Mouse (Mus musculus) left cerebral cortex, postnatal 4 days (tissue): ENCODE data around the gene Jun. TPM values are rescaled to one million over a fixed set of nuclear protein-coding genes. Genes with fewer than 3 reads are reported as not detected.

ENCODE experiments used
- DNase-seq: peaks from one replicate; pipeline ENCODE4 v3.0.0-alpha.2; 2022
- intact Hi-C: fragments of 180-260 bp; cut with DNase I; formaldehyde crosslinking; loops from one replicate; pipeline ENCODE4 v1.15.1; 2025
- total RNA-seq, 2 experiments: library from RNA; stranded (reverse); gene quantifications; 2 replicates each; pipeline ENCODE4 v1.2.3; 2021

Gene Jun
- total RNA-seq, result 10 to 100 TPM; 35.5 to 37.4 TPM

DNA sequence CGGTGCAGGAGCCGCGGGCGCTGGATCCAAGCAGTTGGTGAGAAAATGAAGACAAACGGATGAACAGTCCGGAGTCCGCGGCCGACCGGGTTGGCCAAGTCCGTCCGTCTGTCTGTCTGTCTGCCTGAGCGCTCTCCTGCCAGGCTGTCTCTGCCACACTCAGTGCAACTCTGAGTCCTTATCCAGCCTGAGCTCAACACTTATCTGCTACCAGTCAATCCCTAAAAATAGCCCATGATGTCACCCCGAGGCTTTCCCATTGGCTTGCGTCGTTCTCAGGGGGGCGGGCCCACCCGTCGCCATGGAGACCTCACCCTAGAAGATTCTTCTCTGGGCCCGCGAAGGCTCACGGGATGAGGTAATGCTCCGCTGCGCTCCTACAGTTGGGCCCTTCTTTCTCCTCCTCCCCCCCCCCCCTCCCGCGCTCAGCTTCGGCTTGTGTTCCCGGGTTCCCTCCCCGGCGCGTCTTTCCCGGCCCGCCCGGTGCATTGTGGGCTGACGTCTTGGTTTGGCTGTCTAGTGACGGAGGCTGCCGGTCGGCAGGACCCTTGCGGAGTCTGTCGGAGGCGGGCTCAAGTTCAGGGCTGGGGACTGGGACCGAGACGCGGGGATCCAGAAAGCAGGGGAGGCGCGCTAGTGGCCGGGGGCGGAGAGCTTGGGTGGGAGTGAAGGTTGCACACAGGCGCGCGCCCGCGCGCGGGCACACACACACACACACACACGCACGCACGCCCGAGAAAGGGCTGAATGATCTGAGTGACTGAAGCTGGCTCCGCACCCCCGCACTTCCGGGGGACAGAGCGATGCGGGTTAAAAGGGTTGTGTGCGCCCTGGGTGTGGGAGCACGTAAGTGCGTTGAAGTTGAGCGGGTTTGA lies at the start of gene Jun:
Gene Jun (minus strand): TSS at position 198 of the 875 bp plus-strand sequence.
- intact Hi-C loops, result loop anchor here (5.0 kb wide), 1 partner anchor 820 kb away; no protein-coding TSS in a partner anchor
- peak; percentile 99 for DNase-seq

DNA sequence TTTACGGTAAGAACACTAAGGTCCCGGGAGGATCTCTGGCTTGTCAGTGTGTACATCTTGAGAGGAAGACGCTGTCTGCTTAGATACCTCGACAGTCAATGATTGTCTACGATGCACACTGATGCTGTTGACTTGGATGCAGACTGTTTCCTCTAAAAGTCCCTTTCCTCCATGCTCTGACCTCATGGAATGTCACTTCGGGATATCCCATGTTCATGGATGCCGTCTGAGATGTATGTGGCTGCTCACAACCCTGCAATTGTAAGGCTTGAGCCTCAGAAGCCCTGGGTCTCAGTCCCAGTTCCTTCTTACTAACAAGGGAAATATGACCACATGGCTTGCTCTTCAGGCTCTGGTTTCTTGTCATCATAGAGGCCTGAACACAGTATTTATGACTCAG lies 49.7 kb upstream of the Jun start:
- no peak for DNase-seq
- intact Hi-C loops, result no loop called here

DNA sequence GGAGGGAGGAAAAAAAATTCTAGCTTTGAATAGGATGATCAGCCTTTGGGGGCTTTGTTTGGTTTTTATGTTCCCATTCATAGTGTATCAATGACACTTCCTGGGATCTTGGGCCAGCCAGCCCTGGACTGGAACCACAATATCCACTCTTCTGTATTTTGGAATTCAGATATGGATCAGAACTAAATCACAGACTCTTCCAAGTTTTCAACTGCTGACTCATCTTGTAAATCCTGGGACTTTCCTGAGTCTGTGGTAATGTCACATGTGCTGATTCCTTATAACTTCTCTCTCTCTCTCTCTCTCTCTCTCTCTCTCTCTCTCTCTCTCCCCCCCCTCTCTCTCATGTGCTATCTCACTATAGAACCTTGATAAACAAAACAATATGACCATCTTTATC lies 48.7 kb upstream of the Jun start:
- intact Hi-C loops, result no loop called here
- DNase-seq, result no peak

DNA sequence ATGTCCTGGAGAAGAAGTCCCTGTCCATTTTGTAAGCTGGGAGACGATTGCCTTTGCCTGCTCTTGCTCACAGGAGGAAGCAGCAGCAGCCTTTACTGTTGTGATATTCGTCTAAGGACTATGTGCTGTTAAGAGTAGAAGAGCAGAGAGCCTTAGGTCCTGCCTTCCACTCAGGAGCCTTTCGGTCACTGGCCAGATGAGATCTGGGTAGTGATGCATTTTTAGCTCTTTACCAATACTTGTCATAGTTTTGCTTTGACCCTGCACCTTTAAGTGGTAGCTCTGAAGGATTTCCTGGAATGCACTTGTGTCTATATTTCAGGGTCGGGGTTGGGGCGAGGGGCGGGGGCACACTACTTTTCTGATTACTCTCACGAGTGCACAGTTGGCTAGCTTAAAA lies 47.4 kb upstream of the Jun start:
- DNase-seq, result no peak
- intact Hi-C loops, result no loop called here

DNA sequence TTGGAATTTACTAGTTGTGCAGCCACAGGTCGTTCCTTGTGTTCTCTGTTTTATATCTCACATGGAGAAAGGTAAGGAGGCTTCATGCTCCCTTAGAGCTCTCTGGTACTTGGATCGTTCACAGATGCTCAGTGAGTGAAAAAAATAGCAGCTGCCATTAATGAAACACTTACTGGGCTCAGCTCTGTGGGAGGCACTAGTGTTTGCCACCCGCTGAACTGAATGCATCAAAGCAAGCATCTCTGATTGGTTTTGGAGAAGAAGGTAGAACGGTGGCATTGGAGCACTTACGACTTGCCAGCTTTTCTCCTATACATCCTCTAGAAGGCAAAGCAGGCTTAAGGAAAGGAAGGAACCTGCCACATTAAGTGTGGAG lies 46.7 kb upstream of the Jun start:
- no peak for DNase-seq
- intact Hi-C loops, result no loop called here

DNA sequence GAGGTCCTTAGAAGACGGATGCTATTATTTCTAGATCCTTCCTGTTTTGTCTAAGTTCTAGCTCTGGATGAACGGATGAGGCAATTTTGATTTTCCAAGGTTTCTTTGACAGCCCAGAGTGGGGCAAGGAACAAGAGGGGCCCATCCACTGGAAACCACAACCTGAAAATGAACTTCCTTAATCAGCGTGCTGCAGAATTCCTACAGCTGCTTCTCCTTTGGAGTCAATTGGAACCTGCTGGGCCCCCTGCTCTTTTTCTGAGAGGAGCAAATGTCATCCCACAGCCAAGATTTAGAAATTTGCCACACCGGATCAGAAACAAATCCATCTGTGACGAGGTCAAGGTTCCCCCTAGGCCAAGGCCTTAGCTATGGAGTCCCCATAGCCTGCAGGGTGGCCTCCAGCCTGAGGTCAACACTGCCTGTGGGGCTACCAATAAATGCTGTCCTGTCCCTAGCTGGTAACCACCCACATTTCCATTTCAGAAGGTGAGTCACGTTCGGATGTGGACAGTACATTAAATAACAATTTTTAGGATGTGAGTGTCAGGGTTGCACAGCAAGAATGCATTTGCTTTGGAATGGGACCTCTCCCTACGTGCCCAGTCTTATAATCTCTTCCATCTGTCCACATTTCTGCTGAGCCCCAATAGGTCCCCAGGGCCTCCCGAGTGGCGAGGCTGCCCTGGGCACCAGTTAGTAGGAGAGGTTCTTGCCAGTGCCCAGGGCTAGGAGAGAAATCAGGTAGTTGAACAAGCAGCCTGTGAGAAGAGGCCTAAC lies 46.1 kb upstream of the Jun start:
- DNase-seq, result peak; percentile 17
- intact Hi-C loops, result no loop called here

DNA sequence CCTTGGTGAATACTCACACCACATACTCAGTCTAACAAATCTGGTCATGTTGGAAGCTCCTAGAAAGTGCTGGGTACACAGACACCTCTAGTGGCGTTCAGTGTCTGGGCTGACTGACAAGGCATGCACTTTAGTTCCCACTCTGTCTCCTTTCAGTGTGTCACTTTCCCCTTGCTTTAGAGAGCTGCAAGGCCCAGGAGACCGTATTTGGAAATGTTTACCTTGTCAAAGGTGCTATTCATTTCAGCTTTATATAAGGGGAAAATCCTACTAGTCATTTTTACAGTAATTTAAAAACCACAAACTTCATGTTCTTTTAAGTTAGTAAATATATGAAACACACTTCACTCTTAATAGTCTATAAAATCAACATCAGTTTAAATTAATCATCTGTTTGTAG lies 44.7 kb upstream of the Jun start:
- no peak for DNase-seq
- intact Hi-C loops, result no loop called here

DNA sequence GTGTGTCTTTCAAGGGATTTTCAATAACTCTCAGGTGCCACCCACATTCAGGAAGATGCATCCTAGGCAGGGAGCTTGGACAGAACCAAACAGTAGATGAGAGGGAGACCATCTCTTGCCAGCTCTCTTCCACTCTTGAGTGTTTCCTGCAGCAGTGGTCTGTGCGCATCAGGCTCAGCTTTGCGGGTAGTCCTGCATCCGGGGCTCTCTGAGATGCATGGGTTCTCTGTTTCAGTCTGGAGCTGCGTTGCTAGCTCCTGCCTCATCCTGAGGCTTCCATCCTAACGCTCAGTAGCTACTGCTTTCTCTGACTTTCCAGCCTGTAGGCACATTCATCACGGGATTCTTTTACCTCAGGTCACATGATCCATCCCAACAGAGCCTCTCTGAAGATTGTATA lies 43.9 kb upstream of the Jun start:
- no peak for DNase-seq
- intact Hi-C loops, result no loop called here

DNA sequence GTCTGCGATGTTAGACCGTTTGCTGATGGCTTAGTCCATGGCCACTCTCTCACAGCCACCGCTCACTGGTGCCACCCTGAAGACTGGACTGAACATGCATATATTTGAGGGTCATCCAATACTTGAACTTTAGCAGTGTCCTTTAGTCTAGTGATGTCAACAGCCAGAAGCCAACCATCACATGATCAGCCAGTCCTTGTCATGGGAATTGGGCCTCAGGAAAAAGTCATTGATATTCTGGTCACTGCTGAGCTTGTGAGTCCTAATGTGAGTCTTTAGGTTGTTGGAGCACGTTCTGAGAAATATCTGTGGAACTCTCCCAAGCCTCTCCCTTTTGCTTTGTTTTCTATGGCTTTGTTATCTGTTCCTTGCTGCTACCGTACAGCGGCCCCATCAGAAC lies 43.3 kb upstream of the Jun start:
- no peak for DNase-seq
- intact Hi-C loops, result no loop called here

DNA sequence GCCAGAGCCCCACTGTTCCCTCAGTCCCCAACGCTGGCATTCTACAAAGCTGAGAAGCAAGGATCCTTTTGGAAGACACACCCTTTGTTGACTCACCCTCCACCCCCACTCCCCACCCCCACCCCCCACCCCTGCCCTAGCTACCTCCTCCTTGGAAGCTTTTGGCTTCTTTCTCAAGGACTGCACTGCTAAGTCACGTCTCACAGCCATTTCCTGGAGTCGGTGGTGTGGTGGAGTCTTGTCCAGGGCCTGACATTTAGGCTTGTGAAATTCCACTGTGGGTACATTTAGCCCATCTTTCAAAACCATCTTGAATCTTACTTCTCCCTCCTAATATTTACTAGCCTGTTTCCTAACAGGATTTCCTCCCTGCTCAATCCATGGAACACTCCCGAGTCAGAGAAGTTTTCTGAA lies 42.7 kb upstream of the Jun start:
- DNase-seq, result no peak
- intact Hi-C loops, result no loop called here

DNA sequence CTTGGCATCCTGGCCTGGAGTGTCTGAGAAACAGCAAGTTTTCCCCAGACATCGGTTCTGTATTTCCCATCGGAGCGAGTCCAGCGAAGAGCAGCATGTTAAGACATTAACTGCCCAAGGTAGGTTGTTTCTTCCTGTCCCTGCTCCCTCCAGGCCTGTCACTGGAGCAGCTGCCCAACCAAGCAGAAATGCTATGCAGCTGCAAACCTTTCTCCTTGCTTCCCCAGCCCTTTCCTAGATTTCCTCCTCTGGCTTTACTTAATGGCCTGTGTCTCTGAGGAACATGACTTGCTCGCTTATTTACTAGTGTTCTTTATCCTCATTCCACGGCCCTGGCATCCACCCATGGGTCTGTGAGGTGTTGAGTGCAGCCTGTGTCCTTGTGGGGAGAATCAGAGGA lies 41.6 kb upstream of the Jun start:
- intact Hi-C loops, result no loop called here
- no peak for DNase-seq

DNA sequence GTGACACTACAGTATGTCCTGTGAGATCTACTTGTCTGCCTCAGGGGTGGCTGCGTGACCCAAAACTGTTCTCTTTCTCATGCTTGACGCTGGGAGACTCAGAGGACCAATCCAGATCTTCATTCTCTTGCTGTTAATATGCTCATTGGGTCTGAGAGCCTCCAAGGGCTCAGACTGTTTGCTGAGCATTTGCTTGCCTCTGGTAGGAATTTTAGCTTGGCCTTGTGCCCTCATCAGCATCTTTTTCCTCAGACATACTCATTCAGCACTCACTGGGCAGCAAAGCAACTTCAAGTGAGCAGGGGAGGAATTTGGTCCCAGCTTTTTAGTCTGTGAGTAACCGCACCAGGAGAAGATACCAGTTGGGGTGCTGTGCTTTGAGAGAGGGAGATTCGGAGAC lies 40.5 kb upstream of the Jun start:
- intact Hi-C loops, result no loop called here
- no peak for DNase-seq

DNA sequence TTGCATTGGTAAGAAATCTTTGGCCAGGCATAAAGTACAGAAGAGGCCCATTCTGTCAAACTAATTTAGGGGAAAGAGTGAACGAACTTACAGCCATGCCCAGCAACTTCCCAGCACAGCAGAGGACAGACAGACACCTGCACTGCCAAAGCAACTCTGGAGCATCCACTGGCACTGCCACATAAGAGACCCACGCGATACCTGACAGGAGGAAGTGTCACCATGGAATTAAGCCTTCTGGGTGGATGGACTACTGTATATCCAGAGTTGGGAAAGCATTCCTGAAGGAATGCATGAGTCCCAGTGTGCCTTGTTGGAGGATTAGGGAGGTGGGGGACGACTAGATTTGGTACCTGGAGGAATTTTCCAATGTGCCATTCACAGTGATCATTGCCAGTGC lies 39.5 kb upstream of the Jun start:
- intact Hi-C loops, result no loop called here
- DNase-seq, result no peak

DNA sequence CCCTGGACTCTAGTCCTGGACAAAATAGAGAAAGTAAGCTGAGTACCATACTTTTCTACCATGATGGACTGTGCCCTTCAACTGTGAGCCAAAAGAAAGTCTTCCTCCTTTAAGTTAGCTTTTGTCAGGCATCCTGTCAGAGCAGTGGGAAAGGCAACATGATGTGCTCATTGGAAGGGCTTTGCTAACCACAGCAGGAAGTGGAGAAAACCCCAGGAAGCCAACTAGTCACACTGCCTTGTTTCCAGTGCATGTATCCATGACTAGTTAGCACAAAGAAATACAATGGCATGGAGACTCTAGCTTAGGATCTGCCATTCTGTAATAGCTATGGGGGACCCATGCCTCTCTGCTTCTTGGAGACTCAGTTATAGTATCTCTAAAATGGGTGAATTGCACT lies 37.9 kb upstream of the Jun start:
- intact Hi-C loops, result loop anchor here (5.0 kb wide), 1 partner anchor 1677 kb away; no protein-coding TSS in a partner anchor
- no peak for DNase-seq

DNA sequence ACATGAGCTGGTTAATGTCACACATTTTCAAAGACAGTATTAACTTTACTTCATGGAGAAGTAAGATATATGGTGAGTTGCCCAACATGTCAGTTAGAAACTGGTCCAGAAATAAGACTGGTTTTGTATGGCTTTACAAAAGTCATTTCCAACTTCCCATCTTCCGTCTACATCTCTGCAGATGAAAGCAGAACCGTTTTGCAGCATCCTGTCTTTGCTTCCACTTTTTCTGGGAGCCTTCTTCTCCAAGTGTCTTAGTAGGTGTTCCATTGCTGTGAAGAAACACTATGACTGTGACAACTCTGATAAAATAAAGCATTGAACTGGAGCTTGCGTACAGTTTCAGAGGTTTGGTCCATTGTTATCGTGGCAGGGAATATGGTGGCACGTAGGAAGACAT lies 37.0 kb upstream of the Jun start:
- no peak for DNase-seq
- intact Hi-C loops, result loop anchor here (5.0 kb wide), 1 partner anchor 1678 kb away; no protein-coding TSS in a partner anchor

DNA sequence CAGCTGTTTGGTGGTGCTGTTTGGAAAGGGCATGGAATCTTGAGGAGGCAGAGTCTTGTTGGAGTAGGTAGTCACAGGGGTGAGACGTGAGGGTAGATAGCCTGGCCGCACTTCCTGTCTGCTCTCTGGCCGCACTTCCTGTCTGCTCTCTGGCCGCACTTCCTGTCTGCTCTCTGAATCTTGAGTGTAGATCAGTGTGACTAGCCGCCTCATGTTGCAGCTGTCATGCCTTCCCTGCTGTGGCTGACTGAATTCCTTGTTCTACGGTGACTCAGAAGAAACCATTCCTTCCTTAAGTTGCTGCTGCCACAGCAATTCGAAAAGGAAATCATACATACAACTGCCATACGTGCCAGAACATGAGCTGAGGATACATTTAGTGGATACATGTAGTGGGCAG lies 31.9 kb upstream of the Jun start:
- intact Hi-C loops, result no loop called here
- DNase-seq, result no peak

DNA sequence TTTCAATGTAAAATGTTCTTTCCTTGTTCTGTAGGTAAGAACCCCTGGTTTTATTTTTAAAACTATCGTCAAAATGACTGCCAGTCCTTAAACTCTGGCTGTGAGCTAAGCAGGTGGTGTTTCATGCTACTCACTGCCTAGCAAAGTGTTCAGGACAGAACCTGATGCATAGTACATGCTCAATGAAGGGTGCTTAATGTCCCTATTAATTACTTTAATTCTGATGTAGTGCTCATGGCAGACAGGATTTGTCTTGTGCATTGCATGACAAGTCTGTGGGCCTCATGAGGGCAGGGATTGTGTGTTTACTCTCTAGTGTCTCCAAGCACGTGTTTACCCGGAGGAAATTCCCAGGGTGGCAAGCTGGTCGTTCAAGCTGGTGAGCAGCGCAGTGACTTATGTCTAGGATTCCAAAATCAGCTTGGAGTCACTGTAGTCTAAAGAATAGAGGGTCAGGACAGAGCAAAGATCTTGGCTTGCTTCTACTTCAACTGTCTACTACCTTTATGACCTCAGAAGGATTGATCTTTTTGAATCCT lies 31.2 kb upstream of the Jun start:
- DNase-seq, result no peak
- intact Hi-C loops, result no loop called here

DNA sequence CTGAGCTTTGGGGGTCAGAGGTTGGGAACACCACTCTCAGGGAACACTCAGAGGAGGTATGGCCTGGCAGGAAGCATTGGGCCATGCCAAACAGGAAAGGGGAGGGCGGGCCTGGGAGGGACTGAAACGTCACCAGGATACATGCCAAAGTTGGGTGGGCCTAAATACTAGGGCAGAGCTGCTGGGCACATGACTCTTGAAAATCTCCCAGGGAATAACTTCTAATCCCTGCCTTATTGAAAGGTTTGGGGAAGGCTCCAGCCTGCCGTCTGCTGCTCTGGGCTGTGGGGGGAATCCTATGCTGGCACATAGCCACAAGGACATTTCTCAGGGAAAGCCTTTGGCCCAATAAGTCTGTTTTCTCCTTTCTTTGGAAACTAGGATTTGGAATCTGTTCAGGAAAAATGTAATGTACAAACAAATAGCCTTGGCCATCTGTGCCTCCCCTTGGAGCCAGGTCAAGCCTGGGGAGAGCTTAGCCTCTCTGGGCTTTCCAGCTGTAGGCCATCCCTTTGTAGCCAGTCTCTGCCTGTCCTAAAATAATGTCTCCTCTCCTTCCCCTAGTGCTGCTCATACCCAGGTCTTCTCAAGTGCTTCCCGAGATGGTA lies 30.6 kb upstream of the Jun start:
- peak; percentile 78 for DNase-seq
- intact Hi-C loops, result no loop called here

DNA sequence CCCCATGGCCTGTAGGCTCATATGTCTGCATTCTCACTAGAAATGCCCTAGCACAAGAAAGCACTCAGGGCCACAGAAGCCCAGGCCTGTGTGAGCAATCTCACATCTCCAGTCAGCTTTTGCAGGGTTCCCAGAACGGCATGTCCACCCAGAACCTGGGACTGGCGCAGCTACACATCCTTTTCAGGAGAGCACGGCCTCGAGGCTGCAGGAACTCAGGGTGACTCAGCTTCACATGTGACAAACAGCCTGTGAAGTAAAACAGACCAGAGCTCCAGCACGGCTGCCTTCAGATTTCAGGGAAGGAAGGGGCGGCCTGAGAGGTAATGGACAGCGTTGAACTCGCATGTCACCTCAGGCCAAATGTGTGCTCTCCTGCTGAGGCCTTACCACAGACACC lies 29.6 kb upstream of the Jun start:
- DNase-seq, result no peak
- intact Hi-C loops, result no loop called here

DNA sequence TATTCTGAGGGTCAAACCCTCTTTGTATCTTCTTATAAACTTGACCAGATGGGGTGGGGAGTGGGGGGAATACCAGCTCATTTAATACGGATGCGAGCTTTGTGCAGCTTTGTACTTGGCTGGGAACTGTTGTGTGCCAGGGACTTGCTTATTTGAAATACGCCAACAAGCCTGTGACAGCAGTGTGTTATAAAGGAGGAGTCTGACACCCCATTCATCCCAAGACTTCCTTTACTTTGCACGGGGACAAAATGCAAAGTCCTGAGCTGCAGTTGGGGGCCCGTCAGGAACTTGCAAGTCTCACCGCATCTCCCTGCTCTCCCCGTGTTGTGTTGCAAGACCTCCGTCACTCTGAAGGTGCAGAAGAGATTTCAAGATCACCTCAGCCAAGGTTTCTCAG lies 26.6 kb upstream of the Jun start:
- DNase-seq, result no peak
- intact Hi-C loops, result no loop called here

DNA sequence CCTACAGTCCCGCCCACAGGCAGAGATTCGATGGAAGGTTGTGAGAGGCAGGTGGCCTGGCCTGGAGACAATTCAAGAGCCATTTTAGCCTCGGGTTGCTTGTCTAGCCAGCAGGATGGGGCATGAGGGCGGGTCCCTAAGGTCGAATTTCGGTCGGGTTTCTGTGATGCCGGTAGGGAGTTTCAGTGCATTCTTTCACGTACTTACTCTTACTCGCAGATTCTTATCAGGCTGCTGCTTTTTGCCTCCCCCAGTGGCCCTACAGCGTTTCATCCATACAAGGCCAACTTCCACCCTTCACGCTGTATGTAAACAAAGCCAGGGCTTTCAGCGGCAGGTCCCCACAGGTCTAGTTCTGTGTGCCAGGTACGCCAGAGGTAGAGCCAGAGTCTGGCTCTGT lies 24.3 kb upstream of the Jun start:
- DNase-seq, result no peak
- intact Hi-C loops, result no loop called here
